Mouse (Mus musculus): ENCODE results near the gene Thrsp. TPM values are rescaled to one million over a fixed set of nuclear protein-coding genes. Genes with fewer than 3 reads are reported as not detected.
A peak's percentile ranks its signal among the peaks of the same experiment; 100 is the strongest.
"Not testable (repeated sequence)": the region's sequence is repeated elsewhere in the genome, so short reads cannot be mapped to it uniquely, and the experiment has no call there.

Gene Thrsp
- polyA plus RNA-seq, 1 experiment = 93.2 TPM

DNA sequence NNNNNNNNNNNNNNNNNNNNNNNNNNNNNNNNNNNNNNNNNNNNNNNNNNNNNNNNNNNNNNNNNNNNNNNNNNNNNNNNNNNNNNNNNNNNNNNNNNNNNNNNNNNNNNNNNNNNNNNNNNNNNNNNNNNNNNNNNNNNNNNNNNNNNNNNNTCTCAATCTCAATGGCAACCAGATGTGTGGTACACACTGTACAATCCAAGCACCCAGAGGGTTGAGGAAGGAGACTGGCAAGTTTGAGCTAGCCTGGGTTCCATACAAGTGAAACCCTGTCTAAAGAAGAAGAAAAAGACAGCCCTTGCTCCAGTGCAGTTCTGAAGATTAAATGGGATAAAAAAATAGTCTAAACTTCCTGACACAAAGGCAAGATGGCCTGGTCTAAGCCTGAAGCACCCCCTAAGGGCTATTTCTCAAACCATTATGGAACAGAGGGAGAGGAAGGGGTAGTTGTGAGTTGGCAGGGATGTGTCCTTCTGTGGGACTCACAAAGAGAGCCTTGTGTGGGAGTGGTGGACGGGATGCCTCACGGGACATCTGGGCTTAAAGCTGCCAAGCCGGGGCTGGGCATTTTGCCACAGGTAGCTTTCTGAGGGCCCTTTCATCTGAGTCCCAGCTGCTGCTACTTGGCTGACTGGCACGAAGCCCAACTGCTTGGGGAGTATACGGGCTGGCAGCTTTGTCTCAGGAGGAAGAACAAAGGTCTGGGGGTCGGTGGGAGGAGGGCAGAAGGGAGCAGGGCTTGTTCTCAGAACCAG lies 28.8 kb upstream of the Thrsp start:
- Histone ChIP-seq H3K4me3 (replicated peaks; ENCODE audit: insufficient read depth, low read depth, low read length) (no peak overlapping the region), H3K4me1 (ENCODE audit: control insufficient read depth, insufficient read depth, low read length) (peaks cover 8% of the 10 kb centered on the region), H3K27ac (ENCODE audit: insufficient read depth, low read length) (peak overlapping the region; percentile 28; the same call in 1 of the 2 replicates), H3K27me3 (ENCODE audit: control insufficient read depth, insufficient read depth, low read length) (no peaks in the 10 kb centered on the region)
- WGBS = 0% methylated on average over 6 of the region's 6 CpGs
- peak; percentile 75 to 83 for DNase-seq
- TF ChIP-seq CTCF (IDR thresholded peaks at IDR 0.05; ENCODE audit: borderline replicate concordance, insufficient read depth, low read depth, low read length) (no peak), POLR2A (IDR thresholded peaks at IDR 0.05; ENCODE audit: borderline replicate concordance, insufficient read depth, low read length) (no peak)

DNA sequence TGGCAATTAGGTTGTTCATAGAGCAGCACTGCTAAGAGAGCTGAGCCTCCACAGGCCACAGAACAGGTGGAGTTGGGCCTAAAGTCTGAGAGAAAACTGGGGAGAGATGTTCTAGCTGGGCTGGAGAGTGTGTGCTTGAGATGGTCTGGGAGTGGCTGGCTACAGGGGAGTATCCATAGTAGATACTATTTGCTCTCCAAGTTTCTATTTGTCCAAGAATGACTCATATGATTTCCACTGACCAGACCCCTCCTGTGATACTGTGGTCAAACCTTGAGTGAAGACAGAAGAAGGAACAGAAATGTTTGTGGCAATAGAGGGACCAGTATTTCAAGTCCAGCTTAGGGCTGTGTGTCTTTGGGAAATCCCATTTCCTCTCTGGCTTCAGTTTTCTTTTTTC lies 21.5 kb upstream of the Thrsp start:
- Histone ChIP-seq H3K27me3 (ENCODE audit: control insufficient read depth, insufficient read depth, low read length) (no peaks in the 10 kb centered on the region), H3K4me3 (replicated peaks; ENCODE audit: insufficient read depth, low read depth, low read length) (no peak overlapping the region), H3K27ac (ENCODE audit: insufficient read depth, low read length) (no peak overlapping the region), H3K4me1 (ENCODE audit: control insufficient read depth, insufficient read depth, low read length) (no peaks in the 10 kb centered on the region)
- TF ChIP-seq CTCF (IDR thresholded peaks at IDR 0.05; ENCODE audit: borderline replicate concordance, insufficient read depth, low read depth, low read length) = no peak
- TF ChIP-seq POLR2A (IDR thresholded peaks at IDR 0.05; ENCODE audit: borderline replicate concordance, insufficient read depth, low read length) = no peak
- no peak for DNase-seq

GRCm38 (mm10) chr7:97434517-97434916 lies 17.0 kb upstream of the Thrsp start:
- WGBS = 88% methylated on average over 10 of the region's 10 CpGs
- H3K4me1 ChIP-seq (ENCODE audit: control insufficient read depth, insufficient read depth, low read length) = no peaks in the 10 kb centered on the region
- H3K27me3 ChIP-seq (ENCODE audit: control insufficient read depth, insufficient read depth, low read length) = no peaks in the 10 kb centered on the region
- no peak for TF ChIP-seq POLR2A (IDR thresholded peaks at IDR 0.05; ENCODE audit: borderline replicate concordance, insufficient read depth, low read length)
- TF ChIP-seq CTCF (IDR thresholded peaks at IDR 0.05; ENCODE audit: borderline replicate concordance, insufficient read depth, low read depth, low read length) = no peak
- no peak for DNase-seq
- no peak overlapping the region for H3K27ac ChIP-seq (ENCODE audit: insufficient read depth, low read length)
- H3K4me3 ChIP-seq (replicated peaks; ENCODE audit: insufficient read depth, low read depth, low read length) = no peak overlapping the region

DNA sequence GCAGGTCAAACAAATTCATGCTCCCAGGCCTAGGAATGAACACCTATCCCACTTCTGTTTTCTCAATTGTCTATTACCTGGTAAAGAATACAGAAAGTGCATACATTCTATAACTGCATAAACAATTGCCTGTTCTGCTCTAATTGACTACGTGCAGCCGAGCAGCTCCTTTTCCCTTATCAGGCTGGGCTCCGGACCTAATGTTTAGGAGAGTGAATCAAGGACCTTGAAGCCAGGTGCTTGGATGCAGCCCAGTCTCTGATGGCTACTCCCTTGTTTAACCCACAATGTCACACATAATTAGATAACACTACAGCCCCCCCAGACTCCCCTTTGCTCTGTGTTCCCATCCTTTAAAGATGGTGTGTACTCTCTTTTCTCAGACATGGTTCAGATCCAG lies 16.0 kb upstream of the Thrsp start:
- not testable (repeated sequence) for H3K27me3 ChIP-seq (ENCODE audit: control insufficient read depth, insufficient read depth, low read length); H3K4me3 ChIP-seq (replicated peaks; ENCODE audit: insufficient read depth, low read depth, low read length); H3K27ac ChIP-seq (ENCODE audit: insufficient read depth, low read length); H3K4me1 ChIP-seq (ENCODE audit: control insufficient read depth, insufficient read depth, low read length); DNase-seq
- 69% methylated on average over 3 of the region's 3 CpGs for WGBS

GRCm38 (mm10) chr7:97429705-97430104 lies 12.2 kb upstream of the Thrsp start:
- DNase-seq = no peak
- Histone ChIP-seq H3K4me1 (ENCODE audit: control insufficient read depth, insufficient read depth, low read length) (peaks cover 20% of the 10 kb centered on the region), H3K4me3 (replicated peaks; ENCODE audit: insufficient read depth, low read depth, low read length) (no peak overlapping the region), H3K27ac (ENCODE audit: insufficient read depth, low read length) (no peak overlapping the region), H3K27me3 (ENCODE audit: control insufficient read depth, insufficient read depth, low read length) (no peaks in the 10 kb centered on the region)
- WGBS = 25% methylated on average over 5 of the region's 5 CpGs
- TF ChIP-seq POLR2A (IDR thresholded peaks at IDR 0.05; ENCODE audit: borderline replicate concordance, insufficient read depth, low read length) (no peak), CTCF (IDR thresholded peaks at IDR 0.05; ENCODE audit: borderline replicate concordance, insufficient read depth, low read depth, low read length) (no peak)

DNA sequence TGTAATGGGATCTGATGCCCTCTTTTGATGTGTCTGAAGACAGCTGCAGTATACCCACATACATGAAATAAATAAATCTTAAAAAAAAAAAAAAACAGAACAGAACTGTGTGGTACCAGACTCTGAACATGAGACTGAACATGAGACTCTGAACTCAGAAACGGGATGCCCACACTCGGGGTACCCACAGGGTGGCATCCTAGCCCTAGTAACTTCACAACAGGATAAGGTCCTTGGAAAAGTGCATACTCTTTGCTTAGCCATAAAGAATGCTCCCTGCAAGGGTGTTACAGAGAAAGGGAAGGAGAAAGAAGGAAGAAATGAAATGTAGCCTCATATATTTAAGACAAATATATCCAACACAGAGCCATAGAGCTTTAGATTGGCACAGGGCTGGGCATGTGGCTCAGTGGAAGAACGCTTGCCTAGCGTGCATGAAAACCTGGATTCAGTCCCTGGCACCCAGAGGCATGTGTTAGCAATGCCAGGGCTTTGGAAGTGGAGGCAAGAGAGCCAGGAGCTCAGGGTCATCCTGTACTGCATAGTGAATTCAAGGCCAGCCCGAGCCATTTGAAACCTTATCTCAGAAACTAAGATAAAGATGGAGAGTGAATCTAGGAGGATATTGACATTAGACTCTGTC lies 10.4 kb upstream of the Thrsp start:
- peak; percentile 36; the same call in 1 of the 2 replicates for TF ChIP-seq CTCF (IDR thresholded peaks at IDR 0.05; ENCODE audit: borderline replicate concordance, insufficient read depth, low read depth, low read length)
- TF ChIP-seq POLR2A (IDR thresholded peaks at IDR 0.05; ENCODE audit: borderline replicate concordance, insufficient read depth, low read length) = no peak
- peak; percentile 70 to 85 for DNase-seq
- no peak overlapping the region for H3K27ac ChIP-seq (ENCODE audit: insufficient read depth, low read length)

GRCm38 (mm10) chr7:97427296-97427695 lies 9.8 kb upstream of the Thrsp start:
- H3K27ac ChIP-seq (ENCODE audit: insufficient read depth, low read length) = peak overlapping the region; percentile 25; the same call in 1 of the 2 replicates
- no peak overlapping the region for H3K4me3 ChIP-seq (replicated peaks; ENCODE audit: insufficient read depth, low read depth, low read length)
- WGBS = 45% methylated on average over 6 of the region's 6 CpGs
- H3K4me1 ChIP-seq (ENCODE audit: control insufficient read depth, insufficient read depth, low read length) = peaks cover 20% of the 10 kb centered on the region
- TF ChIP-seq POLR2A (IDR thresholded peaks at IDR 0.05; ENCODE audit: borderline replicate concordance, insufficient read depth, low read length) (no peak), CTCF (IDR thresholded peaks at IDR 0.05; ENCODE audit: borderline replicate concordance, insufficient read depth, low read depth, low read length) (no peak)
- no peaks in the 10 kb centered on the region for H3K27me3 ChIP-seq (ENCODE audit: control insufficient read depth, insufficient read depth, low read length)
- DNase-seq = no peak

More for the DNA sequence above, 10.4 kb upstream of the Thrsp start:
- Histone ChIP-seq H3K4me3 (replicated peaks; ENCODE audit: insufficient read depth, low read depth, low read length) (no peak overlapping the region), H3K27me3 (ENCODE audit: control insufficient read depth, insufficient read depth, low read length) (no peaks in the 10 kb centered on the region), H3K4me1 (ENCODE audit: control insufficient read depth, insufficient read depth, low read length) (peaks cover 20% of the 10 kb centered on the region)
- 13% methylated on average over 5 of the region's 5 CpGs for WGBS

- Histone ChIP-seq H3K4me3 (replicated peaks; ENCODE audit: insufficient read depth, low read depth, low read length) (no peak overlapping the region), H3K27me3 (ENCODE audit: control insufficient read depth, insufficient read depth, low read length) (no peaks in the 10 kb centered on the region), H3K4me1 (ENCODE audit: control insufficient read depth, insufficient read depth, low read length) (peaks cover 20% of the 10 kb centered on the region), H3K27ac (ENCODE audit: insufficient read depth, low read length) (peak overlapping the region; percentile 25; the same call in 1 of the 2 replicates)
- TF ChIP-seq POLR2A (IDR thresholded peaks at IDR 0.05; ENCODE audit: borderline replicate concordance, insufficient read depth, low read length) (no peak), CTCF (IDR thresholded peaks at IDR 0.05; ENCODE audit: borderline replicate concordance, insufficient read depth, low read depth, low read length) (no peak)
- 15% methylated on average over 6 of the region's 6 CpGs for WGBS
- peak; percentile 69 to 83 for DNase-seq
These were observed 9.0 kb upstream of the Thrsp start for GRCm38 (mm10) chr7:97426566-97426965.
